Mouse (Mus musculus): Measurements from ENCODE around the gene Rtbdn. TPM values are rescaled to one million over a fixed set of nuclear protein-coding genes. Genes with fewer than 3 reads are reported as not detected.

Rtbdn gene
- polyA plus RNA-seq, 1 experiment: not detected

DNA sequence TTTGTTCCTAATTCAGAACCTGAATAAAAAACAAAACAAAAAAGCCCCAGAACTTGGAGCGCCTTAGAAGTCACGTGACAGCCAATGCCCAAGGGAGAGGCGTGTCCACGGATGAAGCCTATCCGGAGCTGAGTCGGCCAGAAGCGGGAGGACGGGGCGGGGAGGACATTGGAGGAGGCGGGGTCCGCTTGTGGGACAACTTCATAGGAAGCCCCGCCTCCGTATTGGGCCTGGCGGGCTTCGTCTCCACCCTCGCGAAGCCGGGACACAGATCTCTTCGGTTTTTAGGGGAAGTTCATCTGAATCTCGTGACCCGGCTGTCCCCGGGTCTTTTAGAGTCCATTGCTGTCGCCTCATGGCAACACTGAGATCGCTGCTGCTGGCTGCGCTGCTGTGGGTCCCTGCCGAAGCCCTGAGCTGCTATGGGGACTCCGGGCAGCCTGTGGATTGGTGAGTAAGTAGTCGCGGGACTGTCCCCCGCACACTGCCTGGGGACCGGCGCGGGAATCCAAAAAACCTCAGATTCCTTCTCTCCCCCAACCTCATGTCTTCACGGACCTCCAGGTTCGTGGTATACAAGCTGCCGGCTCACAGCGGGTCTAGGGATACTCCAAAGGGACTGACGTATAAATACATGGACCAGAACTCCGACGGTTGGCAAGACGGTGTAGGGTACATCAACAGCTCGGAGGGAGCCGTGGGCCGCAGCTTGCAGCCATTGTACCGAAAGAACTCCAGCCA lies 38.2 kb upstream of the Rtbdn start, which contains the start of gene Dnase2a:
Dnase2a (plus strand) TSS at position 140 of the 741 bp plus-strand sequence.
- no peak for TF ChIP-seq CTCF (IDR thresholded peaks at IDR 0.05; ENCODE audit: insufficient read depth, low read depth, low read length)
- TF ChIP-seq POLR2A (IDR thresholded peaks at IDR 0.05; ENCODE audit: insufficient read depth, low read depth, low read length): 0 out of 2 replicates have a peak, but pooled peaks have one; percentile 28
- 6% methylated on average over 45 of the region's 45 CpGs for WGBS
- Histone ChIP-seq H3K27ac (ENCODE audit: insufficient read depth, low read depth, low read length) (no peak within 1 kb of the TSS), H3K4me3 (ENCODE audit: insufficient read depth, low read depth, low read length) (peak within 1 kb of the TSS; percentile 46), H3K4me1 (ENCODE audit: control insufficient read depth, insufficient read depth, low read length) (peaks cover 19% of the 10 kb centered on the region)

DNA sequence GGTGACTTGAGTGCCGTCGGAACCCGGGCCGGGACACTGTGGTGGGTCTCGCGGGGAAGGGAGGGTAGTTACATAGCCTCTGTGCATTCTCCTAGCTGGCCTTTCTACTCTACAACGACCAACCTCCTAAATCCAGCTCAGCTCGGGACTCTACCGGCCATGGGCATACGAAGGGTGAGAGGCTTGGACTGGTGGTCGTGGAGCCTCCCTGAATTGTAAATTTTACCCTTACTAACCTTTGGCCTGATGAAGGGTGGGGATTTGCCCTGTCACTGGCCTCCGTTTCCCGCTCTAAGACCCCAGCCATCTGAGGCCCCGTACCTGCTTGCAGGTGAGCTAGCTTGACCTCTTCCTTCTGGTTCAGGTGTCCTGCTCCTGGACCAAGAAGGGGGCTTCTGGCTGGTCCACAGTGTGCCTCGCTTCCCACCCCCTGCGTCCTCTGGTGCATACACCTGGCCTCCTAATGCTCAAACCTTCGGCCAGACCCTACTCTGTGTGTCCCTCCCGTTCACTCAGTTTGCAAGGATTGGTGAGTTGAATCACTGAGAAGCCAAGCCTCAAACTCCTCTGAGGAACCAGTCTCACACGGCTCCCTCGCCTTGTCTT lies 37.5 kb upstream of the Rtbdn start:
- TF ChIP-seq POLR2A (IDR thresholded peaks at IDR 0.05; ENCODE audit: insufficient read depth, low read depth, low read length): no peak
- no peak for TF ChIP-seq CTCF (IDR thresholded peaks at IDR 0.05; ENCODE audit: insufficient read depth, low read depth, low read length)
- whole genome bisulfite sequencing: 62% methylated on average over 20 of the region's 20 CpGs
- H3K4me3 ChIP-seq (ENCODE audit: insufficient read depth, low read depth, low read length): peak overlapping the region; percentile 46; the same call in 1 of the 2 replicates
- peaks cover 19% of the 10 kb centered on the region for H3K4me1 ChIP-seq (ENCODE audit: control insufficient read depth, insufficient read depth, low read length)
- H3K27ac ChIP-seq (ENCODE audit: insufficient read depth, low read depth, low read length): no peak overlapping the region

DNA sequence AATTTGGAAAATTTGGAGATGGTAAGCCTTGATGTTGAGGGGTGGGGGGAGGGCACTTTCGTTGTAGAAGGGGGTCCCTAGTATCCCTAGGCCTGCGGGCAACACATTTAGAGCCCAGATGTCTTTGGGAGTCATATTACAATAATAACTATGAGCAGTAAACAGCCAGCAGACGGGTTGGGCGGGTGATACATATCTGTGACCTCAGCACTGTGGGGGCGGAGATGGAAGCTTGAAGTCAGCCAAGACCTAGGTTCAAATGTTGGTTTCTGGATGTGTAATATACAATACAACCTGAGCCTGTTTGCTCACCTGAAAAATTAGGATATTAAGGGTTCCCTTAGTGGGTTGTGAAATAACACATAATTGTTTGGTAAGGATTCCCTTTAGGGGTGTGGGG lies 36.8 kb upstream of the Rtbdn start:
- Histone ChIP-seq H3K4me1 (ENCODE audit: control insufficient read depth, insufficient read depth, low read length) (peaks cover 19% of the 10 kb centered on the region), H3K4me3 (ENCODE audit: insufficient read depth, low read depth, low read length) (no peak overlapping the region), H3K27ac (ENCODE audit: insufficient read depth, low read depth, low read length) (no peak overlapping the region)
- no peak for TF ChIP-seq POLR2A (IDR thresholded peaks at IDR 0.05; ENCODE audit: insufficient read depth, low read depth, low read length)
- 83% methylated on average over 5 of the region's 5 CpGs for WGBS

GRCm38 (mm10) chr8:84910551-84910950 lies 36.2 kb upstream of the Rtbdn start:
- no peak overlapping the region for H3K4me3 ChIP-seq (ENCODE audit: insufficient read depth, low read depth, low read length)
- 88% methylated on average over 6 of the region's 6 CpGs for WGBS

GRCm38 (mm10) chr8:84911854-84912253 lies 34.9 kb upstream of the Rtbdn start:
- no peak overlapping the region for H3K27ac ChIP-seq (ENCODE audit: insufficient read depth, low read depth, low read length)
- TF ChIP-seq POLR2A (IDR thresholded peaks at IDR 0.05; ENCODE audit: insufficient read depth, low read depth, low read length) (no peak), CTCF (IDR thresholded peaks at IDR 0.05; ENCODE audit: insufficient read depth, low read depth, low read length) (no peak)
- H3K4me3 ChIP-seq (ENCODE audit: insufficient read depth, low read depth, low read length): no peak overlapping the region
- WGBS: 92% methylated on average over 9 of the region's 9 CpGs
- peaks cover 19% of the 10 kb centered on the region for H3K4me1 ChIP-seq (ENCODE audit: control insufficient read depth, insufficient read depth, low read length)

More at GRCm38 (mm10) chr8:84910551-84910950, 36.2 kb upstream of the Rtbdn start:
- TF ChIP-seq CTCF (IDR thresholded peaks at IDR 0.05; ENCODE audit: insufficient read depth, low read depth, low read length) (no peak), POLR2A (IDR thresholded peaks at IDR 0.05; ENCODE audit: insufficient read depth, low read depth, low read length) (no peak)
- Histone ChIP-seq H3K27ac (ENCODE audit: insufficient read depth, low read depth, low read length) (no peak overlapping the region), H3K4me1 (ENCODE audit: control insufficient read depth, insufficient read depth, low read length) (peaks cover 19% of the 10 kb centered on the region)

DNA sequence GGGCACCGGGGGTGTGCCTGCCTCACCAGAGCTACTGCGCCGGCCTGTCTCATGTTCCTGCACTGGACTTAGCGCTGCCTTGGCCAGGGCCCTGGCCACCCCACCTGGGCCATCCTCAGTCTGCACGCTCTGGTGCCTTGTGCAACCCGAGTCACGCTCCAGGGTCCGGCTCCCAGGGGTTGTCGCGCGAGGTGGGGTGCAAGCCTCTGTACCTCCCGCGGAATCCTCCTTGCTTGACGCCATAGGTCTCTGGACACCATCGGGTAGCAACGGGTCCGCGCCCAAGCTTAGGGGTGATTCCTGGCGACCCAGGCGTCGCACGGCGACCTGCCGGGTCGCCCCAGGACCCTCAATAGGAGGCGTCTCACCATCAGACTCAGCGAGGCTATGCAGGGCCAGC lies 34.4 kb upstream of the Rtbdn start:
- Histone ChIP-seq H3K4me3 (ENCODE audit: insufficient read depth, low read depth, low read length) (no peak overlapping the region), H3K27ac (ENCODE audit: insufficient read depth, low read depth, low read length) (no peak overlapping the region)
- TF ChIP-seq CTCF (IDR thresholded peaks at IDR 0.05; ENCODE audit: insufficient read depth, low read depth, low read length) (no peak), POLR2A (IDR thresholded peaks at IDR 0.05; ENCODE audit: insufficient read depth, low read depth, low read length) (no peak)

GRCm38 (mm10) chr8:84912895-84913501 lies 33.8 kb upstream of the Rtbdn start:
- no peak for TF ChIP-seq CTCF (IDR thresholded peaks at IDR 0.05; ENCODE audit: insufficient read depth, low read depth, low read length)
- TF ChIP-seq POLR2A (IDR thresholded peaks at IDR 0.05; ENCODE audit: insufficient read depth, low read depth, low read length): no peak
- 37% methylated on average over 55 of the region's 55 CpGs for WGBS
- Histone ChIP-seq H3K4me1 (ENCODE audit: control insufficient read depth, insufficient read depth, low read length) (peaks cover 19% of the 10 kb centered on the region), H3K27ac (ENCODE audit: insufficient read depth, low read depth, low read length) (no peak overlapping the region), H3K4me3 (ENCODE audit: insufficient read depth, low read depth, low read length) (no peak overlapping the region)

More for the DNA sequence above, 34.4 kb upstream of the Rtbdn start:
- H3K4me1 ChIP-seq (ENCODE audit: control insufficient read depth, insufficient read depth, low read length): peaks cover 19% of the 10 kb centered on the region
- WGBS: 64% methylated on average over 27 of the region's 27 CpGs

GRCm38 (mm10) chr8:84913502-84913900 lies 33.3 kb upstream of the Rtbdn start:
- Histone ChIP-seq H3K4me3 (ENCODE audit: insufficient read depth, low read depth, low read length) (no peak overlapping the region), H3K27ac (ENCODE audit: insufficient read depth, low read depth, low read length) (no peak overlapping the region), H3K4me1 (ENCODE audit: control insufficient read depth, insufficient read depth, low read length) (peaks cover 16% of the 10 kb centered on the region)
- TF ChIP-seq POLR2A (IDR thresholded peaks at IDR 0.05; ENCODE audit: insufficient read depth, low read depth, low read length) (no peak), CTCF (IDR thresholded peaks at IDR 0.05; ENCODE audit: insufficient read depth, low read depth, low read length) (no peak)
- WGBS: 51% methylated on average over 9 of the region's 9 CpGs

GRCm38 (mm10) chr8:84913960-84914359 lies 32.8 kb upstream of the Rtbdn start:
- no peak for TF ChIP-seq CTCF (IDR thresholded peaks at IDR 0.05; ENCODE audit: insufficient read depth, low read depth, low read length)
- no peak for TF ChIP-seq POLR2A (IDR thresholded peaks at IDR 0.05; ENCODE audit: insufficient read depth, low read depth, low read length)
- Histone ChIP-seq H3K4me3 (ENCODE audit: insufficient read depth, low read depth, low read length) (no peak overlapping the region), H3K27ac (ENCODE audit: insufficient read depth, low read depth, low read length) (no peak overlapping the region), H3K4me1 (ENCODE audit: control insufficient read depth, insufficient read depth, low read length) (peaks cover 12% of the 10 kb centered on the region)
- WGBS: 49% methylated on average over 4 of the region's 4 CpGs

Measured in olfactory bulb, adult 2 months (tissue).